ENCODE assay signal across 25 mouse cellular contexts in genomic region chr11:112824146-112824545, GRCm38 (mm10). TPM values are rescaled to one million over a fixed set of nuclear protein-coding genes. Genes with fewer than 3 reads are reported as not detected.
DNase-seq lines count a peak whose midpoint lies in the region; ATAC-seq lines count a peak whose summit lies in the region.
"Had no signal": no experiment of that assay in that cellular context is flagged by ENCODE, and none has a peak within 500 bp of the region (broad histone marks: within the 10 kb centered on the region; RNA-seq: fewer than 3 reads in every experiment).

No protein-coding gene starts in this region.

- H3K4me2 ChIP-seq in hindbrain, embryonic 12.5 days (replicated peaks), result no peak overlapping the region
- H3K4me2 ChIP-seq: embryonic facial prominence, embryonic 15.5 days; forebrain, embryonic 12.5 days; heart, embryonic 11.5 days; heart, embryonic 15.5 days; hindbrain, embryonic 15.5 days had no signal

- H3K4me1 ChIP-seq in hindbrain, embryonic 10.5 days (replicated peaks), result peaks cover 40% of the 10 kb centered on the region
- H3K4me1 ChIP-seq in hindbrain, embryonic 12.5 days, result peaks cover 21% of the 10 kb centered on the region
- H3K4me1 ChIP-seq: embryonic facial prominence, embryonic 15.5 days; heart, embryonic 15.5 days had no signal

- DNase-seq in adrenal gland, postnatal 25 days, result peak; percentile 16
- no peak for DNase-seq in adrenal gland, postnatal 4 days (ENCODE audit: low spot score in 2 of 2)
- no peak for DNase-seq in hindbrain, embryonic 10.5 days (ENCODE audit: low spot score)
- DNase-seq in 3134 (ENCODE audit: extremely low read depth, insufficient read length, low spot score) (peak; percentile 53), NIH3T3 (ENCODE audit: low read depth) (peak; percentile 79)
- DNase-seq in urinary bladder, postnatal 36 days (ENCODE audit: low spot score in 2 of 2), result no peak
- DNase-seq: cerebellum, adult 11 months; cerebellum, adult 9-10 months; embryo, embryonic 11 days; forebrain, postnatal 0 days; gastrocnemius, postnatal 14 days; heart, adult 2 months; heart, postnatal 14 days; kidney, adult 2 months had no signal

- ATAC-seq in hindbrain, embryonic 12.5 days (ENCODE audit: low FRiP score), result no peak
- ATAC-seq in megakaryocyte-erythroid progenitor cell, adult 5-6 weeks (replicated peaks; ENCODE audit: low FRiP score, low TSS enrichment, poor library complexity, severe bottlenecking), result no peak
- ATAC-seq: forebrain, postnatal 0 days; intestine, embryonic 16.5 days had no signal

- H3K27ac ChIP-seq in hindbrain, embryonic 10.5 days, result peak overlapping the region; percentile 59; the same call in 1 of the 2 replicates
- H3K27ac ChIP-seq in hindbrain, embryonic 12.5 days, result no peak overlapping the region
- H3K27ac ChIP-seq: embryonic facial prominence, embryonic 15.5 days; forebrain, embryonic 12.5 days; heart, adult 2 months; heart, embryonic 15.5 days; hindbrain, embryonic 15.5 days had no signal

- H3K27me3 ChIP-seq in hindbrain, embryonic 10.5 days (ENCODE audit: insufficient read depth, poor library complexity, severe bottlenecking), result peaks cover under 1% of the 10 kb centered on the region; the same call in 1 of the 2 replicates
- H3K27me3 ChIP-seq in hindbrain, embryonic 12.5 days, result no peaks in the 10 kb centered on the region
- H3K27me3 ChIP-seq: embryonic facial prominence, embryonic 15.5 days; forebrain, embryonic 12.5 days; heart, embryonic 15.5 days; hindbrain, embryonic 15.5 days had no signal

- no peaks in the 10 kb centered on the region for H3K36me3 ChIP-seq in hindbrain, embryonic 10.5 days
- no peaks in the 10 kb centered on the region for H3K36me3 ChIP-seq in hindbrain, embryonic 12.5 days
- H3K36me3 ChIP-seq: embryonic facial prominence, embryonic 15.5 days; forebrain, embryonic 12.5 days; heart, embryonic 15.5 days; hindbrain, embryonic 15.5 days had no signal

- no peaks in the 10 kb centered on the region for H3K9me3 ChIP-seq in hindbrain, embryonic 10.5 days
- H3K9me3 ChIP-seq in hindbrain, embryonic 12.5 days (replicated peaks), result no peaks in the 10 kb centered on the region
- H3K9me3 ChIP-seq: embryonic facial prominence, embryonic 15.5 days; forebrain, embryonic 12.5 days; heart, embryonic 15.5 days; hindbrain, embryonic 15.5 days had no signal

- no peak overlapping the region for H3K4me3 ChIP-seq in hindbrain, embryonic 10.5 days
- H3K4me3 ChIP-seq in hindbrain, embryonic 12.5 days, result no peak overlapping the region
- H3K4me3 ChIP-seq: embryonic facial prominence, embryonic 15.5 days; erythroblast, embryonic 14.5 days; forebrain, embryonic 12.5 days; heart, adult 2 months; heart, embryonic 15.5 days; hindbrain, embryonic 15.5 days had no signal

- no peak overlapping the region for H3K9ac ChIP-seq in hindbrain, embryonic 12.5 days
- H3K9ac ChIP-seq: embryonic facial prominence, embryonic 15.5 days; forebrain, embryonic 12.5 days; forebrain, postnatal 0 days; heart, embryonic 15.5 days; hindbrain, embryonic 15.5 days had no signal

- 68% methylated on average over 3 of the region's 3 CpGs for WGBS in hindbrain, embryonic 10.5 days
- 74% methylated on average over 3 of the region's 3 CpGs for WGBS in hindbrain, embryonic 12.5 days

RNA-seq across cellular contexts. Expression of gene Sox9, which starts 42.1 kb away (rescaled TPM):
- 0.97 and 1.7 TPM in 2 replicates for total RNA-seq in adrenal gland, postnatal 25 days (2021)
- total RNA-seq in adrenal gland, postnatal 4 days (2021), result 1 to 10 TPM; 2.4 to 4.8 TPM
- 91.5 and 138 TPM in 2 replicates for polyA plus RNA-seq in hindbrain, embryonic 10.5 days (2016; fragmentation: Nextera tagmentation; extraction: Ambion mirVana)
- 196 and 197 TPM in 2 replicates for polyA plus RNA-seq in hindbrain, embryonic 12.5 days (2016; fragmentation: Nextera tagmentation; extraction: Ambion mirVana)
- total RNA-seq in megakaryocyte-erythroid progenitor cell, adult 5-6 weeks (2014; fragmentation: Nextera tagmentation), result not detected in 2 replicates
- total RNA-seq in megakaryocyte-erythroid progenitor cell, adult 5-6 weeks (2017), result not detected in 2 replicates
- total RNA-seq: common myeloid progenitor, adult 5-6 weeks; hematopoietic stem cell, adult 5-6 weeks had no signal
- polyA plus RNA-seq: erythroblast, embryonic 14.5 days had no signal

Comparison
In these comparisons a context has a peak if more than half of its experiments do, and no peak if none do; other contexts are left out.
1. DNase-seq: peak in adrenal gland, postnatal 25 days (single experiment), 3134 (single experiment) and NIH3T3 (single experiment); none in adrenal gland, postnatal 4 days (0 of 2), hindbrain, embryonic 10.5 days (single experiment) and urinary bladder, postnatal 36 days (0 of 2).